Mouse (Mus musculus) stomach, embryonic 16.5 days (tissue): ENCODE measurements around the gene Akr7a5. TPM values are rescaled to one million over a fixed set of nuclear protein-coding genes. Genes with fewer than 3 reads are reported as not detected.
A peak's percentile ranks its signal among the peaks of the same experiment; 100 is the strongest.

ENCODE experiments used
- ATAC-seq: fragments of 200-750 bp; cut with Nextera tagmentation; 2 replicates; pipeline ENCODE4 v1.8.0; 2017; ENCODE audit warnings: moderate number of reproducible peaks, moderate TSS enrichment; ENCODE audit not compliant: insufficient read depth, low FRiP score
- H3K27ac ChIP-seq: fragments of 300-500 bp; sonication (generic); 2 replicates; pipeline ENCODE4 v1.5.1; 2014; ENCODE audit warnings: low read length
- H3K27me3 ChIP-seq: fragments of 300-500 bp; sonication (generic); 2 replicates; pipeline ENCODE4 v1.6.1; 2014; ENCODE audit warnings: low read length, control low read depth, mixed read lengths; ENCODE audit not compliant: control insufficient read depth, insufficient read depth
- H3K36me3 ChIP-seq: fragments of 300-500 bp; sonication (generic); 2 replicates; pipeline ENCODE4 v1.6.1; 2014; ENCODE audit warnings: low read length; ENCODE audit not compliant: control insufficient read depth, insufficient read depth
- H3K4me1 ChIP-seq: fragments of 300-500 bp; sonication (generic); 2 replicates; pipeline ENCODE4 v1.6.1; 2014; ENCODE audit warnings: low read length, control low read depth, mixed read lengths; ENCODE audit not compliant: control insufficient read depth, insufficient read depth
- H3K4me2 ChIP-seq: fragments of 300-500 bp; sonication (generic); 2 replicates; pipeline ENCODE4 v1.6.1; 2014; ENCODE audit warnings: low read depth, low read length, mixed read lengths
- H3K4me3 ChIP-seq: fragments of 300-500 bp; sonication (generic); replicated peaks from 2 replicates; pipeline ENCODE4 v1.5.1; 2014; ENCODE audit warnings: mild to moderate bottlenecking, low read length
- H3K9ac ChIP-seq: fragments of 300-500 bp; sonication (generic); 2 replicates; pipeline ENCODE4 v1.6.1; 2014; ENCODE audit warnings: low read length
- H3K9me3 ChIP-seq: fragments of 300-500 bp; sonication (generic); replicated peaks from 2 replicates; pipeline ENCODE4 v1.6.1; 2016; ENCODE audit warnings: low read length, control low read depth; ENCODE audit not compliant: control insufficient read depth
- WGBS: fragments of 180-500 bp; shearing (Covaris S2); extraction: QIAGEN DNeasy Blood & Tissue Kit; methylation state at CpG from one replicate; pipeline ENCODE4 v1.1.7; 2014; 5-methylcytosine and 5-hydroxymethylcytosine counted together
- polyA plus RNA-seq: library from polyadenylated mRNA; unstranded; fragments of >200 nt; fragmentation: Nextera tagmentation; extraction: Ambion mirVana; gene quantifications from 2 replicates; pipeline ENCODE4 v1.2.1, GENCODE M21; 2015

Gene Akr7a5
- polyA plus RNA-seq, 1 experiment from 2014 or later, result 105 TPM

DNA sequence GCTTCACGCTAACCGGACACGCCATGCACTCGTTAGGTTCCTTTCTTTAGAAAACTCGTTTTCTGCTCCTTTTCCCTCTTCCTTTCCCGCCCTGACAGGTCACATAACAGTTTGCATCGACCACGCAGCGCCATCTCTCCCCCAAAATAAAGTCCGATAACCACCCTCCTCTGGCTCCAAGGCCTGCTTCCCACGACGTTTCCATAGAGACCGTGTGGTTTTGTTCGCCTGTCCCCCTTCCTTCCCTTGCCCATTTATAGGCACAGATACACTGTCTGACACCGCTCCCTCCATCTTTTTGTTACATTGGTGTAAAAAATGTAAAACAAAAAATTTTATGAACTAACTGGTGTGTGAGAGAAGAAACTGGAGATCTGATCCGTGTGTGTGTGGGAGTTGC, 19.4 kb upstream of the Akr7a5 start:
- H3K4me3 ChIP-seq, result no peak overlapping the region
- H3K4me1 ChIP-seq, result no peaks in the 10 kb centered on the region
- no peak overlapping the region for H3K27ac ChIP-seq
- no peaks in the 10 kb centered on the region for H3K9me3 ChIP-seq
- H3K36me3 ChIP-seq, result peaks cover 11% of the 10 kb centered on the region
- 87% methylated on average over 16 of the region's 16 CpGs for WGBS
- ATAC-seq, result no peak
- H3K27me3 ChIP-seq, result no peaks in the 10 kb centered on the region
- no peak overlapping the region for H3K4me2 ChIP-seq
- H3K9ac ChIP-seq, result no peak overlapping the region

DNA sequence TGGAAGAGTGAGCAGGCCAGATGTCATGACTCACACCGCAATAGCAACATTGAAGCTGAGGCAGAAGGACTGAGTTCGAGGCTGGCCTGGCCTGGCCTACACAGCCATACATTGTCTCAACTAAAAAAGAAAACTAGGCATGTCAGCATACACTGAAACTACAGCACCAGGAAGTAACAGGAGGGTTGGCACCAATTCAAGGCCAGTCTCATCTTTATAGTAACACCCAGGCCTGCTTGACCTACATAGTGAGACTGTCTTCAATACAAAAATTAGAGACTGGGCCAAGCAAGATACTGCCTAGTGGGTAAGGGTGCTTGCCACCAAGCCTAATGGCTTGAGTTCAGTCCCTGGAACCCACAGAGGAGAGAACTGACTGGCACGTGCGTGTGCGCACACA, 18.5 kb upstream of the Akr7a5 start:
- no peak for ATAC-seq
- H3K9ac ChIP-seq, result no peak overlapping the region
- WGBS, result 95% methylated on average over 5 of the region's 5 CpGs
- H3K4me3 ChIP-seq, result no peak overlapping the region
- no peak overlapping the region for H3K27ac ChIP-seq
- H3K36me3 ChIP-seq, result peaks cover 11% of the 10 kb centered on the region
- H3K27me3 ChIP-seq, result no peaks in the 10 kb centered on the region
- no peaks in the 10 kb centered on the region for H3K9me3 ChIP-seq
- H3K4me2 ChIP-seq, result no peak overlapping the region
- H3K4me1 ChIP-seq, result no peaks in the 10 kb centered on the region

DNA sequence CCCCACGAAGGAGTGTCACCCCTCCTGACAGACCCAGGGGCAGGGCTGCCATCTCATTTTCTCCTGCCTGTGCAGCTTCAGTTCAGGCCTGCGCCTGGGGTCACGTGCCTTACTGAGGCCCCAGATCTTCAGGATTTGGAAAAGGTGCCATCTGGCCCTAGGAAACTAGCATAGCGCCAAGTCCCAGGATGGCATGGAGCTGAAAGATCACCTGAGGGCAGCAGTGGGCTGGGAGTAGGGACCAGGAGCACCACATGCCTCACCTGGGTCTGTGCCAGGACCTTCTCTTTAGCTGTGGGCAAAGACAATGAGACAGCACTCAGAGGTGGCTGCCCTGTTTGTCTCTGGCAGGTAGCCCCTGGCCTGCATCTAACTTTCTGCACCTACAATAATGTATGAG, 13.0 kb upstream of the Akr7a5 start:
- H3K27ac ChIP-seq, result no peak overlapping the region
- H3K9ac ChIP-seq, result no peak overlapping the region
- no peaks in the 10 kb centered on the region for H3K4me1 ChIP-seq
- no peak for ATAC-seq
- H3K9me3 ChIP-seq, result no peaks in the 10 kb centered on the region
- H3K27me3 ChIP-seq, result no peaks in the 10 kb centered on the region
- no peaks in the 10 kb centered on the region for H3K36me3 ChIP-seq
- 86% methylated on average over 4 of the region's 4 CpGs for WGBS
- no peak overlapping the region for H3K4me3 ChIP-seq
- no peak overlapping the region for H3K4me2 ChIP-seq

DNA sequence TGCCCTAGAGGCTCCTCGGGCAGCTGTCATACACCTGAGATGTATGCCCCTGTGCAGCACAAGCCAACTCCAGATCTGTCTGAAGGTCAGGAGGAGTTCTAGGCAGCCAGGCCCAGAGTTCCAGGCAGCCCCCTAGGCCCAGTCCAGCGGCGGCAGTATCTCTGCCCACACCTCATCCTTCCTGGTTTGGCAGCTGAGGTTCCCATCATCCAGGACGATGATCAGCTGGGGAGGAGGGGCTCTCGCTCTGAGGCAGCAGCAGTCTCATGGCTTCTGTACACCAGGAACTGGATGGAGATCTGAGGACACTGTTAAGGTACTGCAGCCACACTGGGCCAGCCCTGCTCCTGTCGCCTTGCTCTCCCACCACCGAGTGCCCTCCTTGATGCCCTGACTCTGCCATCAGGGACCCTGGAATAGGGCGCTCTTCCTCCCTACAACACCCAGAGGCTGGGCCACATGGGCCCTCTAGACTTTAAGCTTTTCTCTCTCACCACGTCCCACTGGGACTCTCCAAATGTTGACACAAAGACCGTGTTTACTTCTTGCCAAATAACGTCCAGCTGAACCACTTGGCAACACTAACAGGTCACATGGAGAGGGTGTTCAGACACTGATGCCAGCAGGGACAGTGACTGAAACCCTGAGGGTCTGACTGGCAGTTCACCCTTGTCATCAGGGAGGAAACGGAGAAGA, 11.7 kb upstream of the Akr7a5 start:
- H3K4me1 ChIP-seq, result no peaks in the 10 kb centered on the region
- no peak for ATAC-seq
- no peaks in the 10 kb centered on the region for H3K36me3 ChIP-seq
- 71% methylated on average over 12 of the region's 12 CpGs for WGBS
- H3K27me3 ChIP-seq, result no peaks in the 10 kb centered on the region
- H3K9me3 ChIP-seq, result no peaks in the 10 kb centered on the region
- no peak overlapping the region for H3K9ac ChIP-seq
- H3K27ac ChIP-seq, result no peak overlapping the region
- H3K4me3 ChIP-seq, result no peak overlapping the region
- H3K4me2 ChIP-seq, result no peak overlapping the region

DNA sequence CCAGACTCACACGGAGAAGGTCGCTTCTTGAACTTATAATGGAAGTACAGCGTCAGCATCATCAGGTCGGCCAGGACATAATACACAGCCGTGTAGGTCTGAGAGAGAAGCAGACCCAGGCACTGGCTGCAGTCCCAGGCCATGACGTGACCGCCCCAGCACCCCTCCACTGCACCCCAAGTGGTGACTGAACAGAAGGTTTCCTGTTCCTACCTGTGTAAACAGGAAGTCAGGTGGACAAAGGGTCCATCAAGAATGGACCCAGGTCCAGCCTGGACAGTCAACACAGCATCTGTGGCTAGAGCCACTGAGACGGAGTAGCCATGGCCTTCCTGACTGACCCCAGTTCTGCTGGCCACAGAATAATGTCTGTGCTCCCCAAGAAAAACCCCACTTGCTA, 8.8 kb upstream of the Akr7a5 start:
- ATAC-seq, result no peak
- 86% methylated on average over 8 of the region's 8 CpGs for WGBS
- H3K27ac ChIP-seq, result no peak overlapping the region
- no peak overlapping the region for H3K9ac ChIP-seq
- no peaks in the 10 kb centered on the region for H3K9me3 ChIP-seq
- no peaks in the 10 kb centered on the region for H3K4me1 ChIP-seq
- H3K4me3 ChIP-seq, result no peak overlapping the region
- no peak overlapping the region for H3K4me2 ChIP-seq
- no peaks in the 10 kb centered on the region for H3K36me3 ChIP-seq
- H3K27me3 ChIP-seq, result no peaks in the 10 kb centered on the region

DNA sequence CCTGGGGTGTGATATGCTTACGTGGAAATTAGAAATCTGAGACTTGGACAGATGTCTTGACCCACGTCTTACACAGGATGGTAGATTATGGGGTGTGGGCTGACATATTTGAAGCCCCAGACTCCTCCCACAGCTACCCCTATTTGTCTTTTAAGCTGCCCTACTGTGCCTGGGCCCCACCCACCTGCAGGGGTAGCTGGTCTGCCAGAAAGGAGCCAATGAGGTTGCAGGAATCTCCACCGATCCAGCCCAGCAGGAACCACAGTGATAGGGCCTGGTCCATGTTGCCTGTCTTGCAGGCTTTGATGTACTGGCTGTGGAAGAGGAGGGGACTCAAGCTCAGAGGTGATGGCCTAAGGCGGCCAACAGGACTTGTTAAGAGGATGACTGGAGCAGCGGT, 8.3 kb upstream of the Akr7a5 start:
- Histone ChIP-seq H3K9me3 (no peaks in the 10 kb centered on the region), H3K27me3 (no peaks in the 10 kb centered on the region), H3K4me3 (no peak overlapping the region), H3K9ac (no peak overlapping the region), H3K27ac (no peak overlapping the region), H3K4me2 (no peak overlapping the region), H3K4me1 (no peaks in the 10 kb centered on the region), H3K36me3 (no peaks in the 10 kb centered on the region)
- no peak for ATAC-seq
- 61% methylated on average over 5 of the region's 5 CpGs for WGBS

DNA sequence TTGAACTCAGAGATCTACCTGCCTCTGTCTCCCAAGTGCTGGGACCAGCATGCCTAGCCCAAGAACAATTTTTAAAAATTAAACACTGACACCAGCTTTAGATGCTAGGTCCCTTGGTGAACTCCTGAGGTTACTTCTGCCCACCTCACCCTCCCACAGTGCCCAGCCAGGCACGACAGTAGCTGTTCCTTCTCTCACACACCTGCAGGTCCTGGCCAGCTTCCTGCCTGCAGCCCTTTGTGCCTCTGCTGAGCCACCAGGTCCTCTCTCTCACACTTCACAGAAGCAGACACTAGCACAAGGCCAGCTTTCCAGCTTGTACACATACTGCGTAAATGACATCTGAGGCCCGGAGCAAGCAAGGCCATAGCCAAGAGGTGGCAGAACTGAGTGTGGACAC, 5.0 kb upstream of the Akr7a5 start:
- H3K27ac ChIP-seq, result no peak overlapping the region
- 89% methylated on average over 3 of the region's 3 CpGs for WGBS
- no peak overlapping the region for H3K4me2 ChIP-seq
- peaks cover 4% of the 10 kb centered on the region; the same call in 1 of the 2 replicates for H3K4me1 ChIP-seq
- H3K27me3 ChIP-seq, result no peaks in the 10 kb centered on the region
- no peak for ATAC-seq
- no peak overlapping the region for H3K9ac ChIP-seq
- H3K9me3 ChIP-seq, result no peaks in the 10 kb centered on the region
- H3K36me3 ChIP-seq, result no peaks in the 10 kb centered on the region
- no peak overlapping the region for H3K4me3 ChIP-seq

DNA sequence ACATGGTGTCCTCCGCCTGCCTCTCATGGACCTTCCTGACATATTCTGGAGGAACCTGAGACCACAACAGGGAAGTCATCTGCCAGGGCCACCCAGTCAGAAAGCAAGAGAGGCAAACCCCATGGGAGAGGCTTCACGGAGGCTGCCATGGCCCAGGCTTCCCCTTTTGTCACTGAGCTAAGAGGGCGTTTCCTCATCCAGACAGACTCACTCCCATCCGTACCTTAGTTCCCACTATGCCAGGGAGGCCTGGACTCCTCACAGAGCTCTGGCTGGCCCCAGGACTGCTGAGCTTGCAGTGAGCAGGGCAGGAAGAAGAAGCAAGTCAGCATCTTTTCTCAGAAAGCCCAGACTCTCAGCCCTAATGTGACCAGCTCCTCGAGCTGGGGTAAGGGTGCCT, 2.6 kb upstream of the Akr7a5 start:
- no peak for ATAC-seq
- H3K27me3 ChIP-seq, result no peaks in the 10 kb centered on the region
- no peak overlapping the region for H3K9ac ChIP-seq
- peaks cover 17% of the 10 kb centered on the region for H3K4me1 ChIP-seq
- no peaks in the 10 kb centered on the region for H3K36me3 ChIP-seq
- no peak overlapping the region for H3K4me2 ChIP-seq
- no peak overlapping the region for H3K27ac ChIP-seq
- no peaks in the 10 kb centered on the region for H3K9me3 ChIP-seq
- 80% methylated on average over 5 of the region's 5 CpGs for WGBS
- H3K4me3 ChIP-seq, result no peak overlapping the region

DNA sequence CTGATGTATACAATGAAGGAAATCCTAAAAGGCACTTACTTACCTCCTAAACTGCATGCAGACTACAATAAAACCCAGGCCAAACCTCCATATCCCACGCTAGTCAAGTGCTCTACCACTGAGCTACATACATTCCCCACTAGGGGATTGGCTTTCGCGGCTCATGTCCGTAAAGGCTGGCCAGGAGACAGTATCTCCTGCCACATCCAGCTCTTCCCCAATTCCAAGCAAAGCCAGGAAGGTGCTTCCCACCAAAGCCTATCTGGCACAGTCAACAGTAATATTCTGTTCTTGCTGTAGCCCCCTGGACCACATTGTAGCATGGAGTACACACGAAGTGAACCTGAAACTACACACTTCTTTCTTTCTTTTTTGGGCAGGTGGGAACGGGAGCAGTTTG, 893 bp upstream of the Akr7a5 start:
- Histone ChIP-seq H3K36me3 (no peaks in the 10 kb centered on the region), H3K27ac (no peak overlapping the region), H3K4me2 (peak overlapping the region; percentile 92), H3K4me1 (peaks cover 17% of the 10 kb centered on the region), H3K9me3 (no peaks in the 10 kb centered on the region), H3K27me3 (no peaks in the 10 kb centered on the region), H3K9ac (peak overlapping the region; percentile 96), H3K4me3 (peak overlapping the region; percentile 95)
- ATAC-seq, result no peak
- 28% methylated on average over 6 of the region's 6 CpGs for WGBS
